Mouse (Mus musculus) myocyte (in vitro differentiated cells): Measurements from ENCODE around the gene Ldb2. TPM values are rescaled to one million over a fixed set of nuclear protein-coding genes. Genes with fewer than 3 reads are reported as not detected.

ENCODE experiments used
- H3K27me3 ChIP-seq: one replicate; pipeline ENCODE4 v1.6.1; 2011; ENCODE audit not compliant: control insufficient read depth, insufficient read depth, insufficient read length
- H3K36me3 ChIP-seq: one replicate; pipeline ENCODE4 v1.6.1; 2011; ENCODE audit not compliant: control insufficient read depth, insufficient read depth
- H3K4me2 ChIP-seq: one replicate; pipeline ENCODE4 v1.6.1; 2011; ENCODE audit warnings: low read depth, control low read depth
- H3K4me3 ChIP-seq: one replicate; pipeline ENCODE4 v1.5.1; 2011; ENCODE audit warnings: mild to moderate bottlenecking, control low read depth, moderate library complexity
- H3K79me2 ChIP-seq: one replicate; pipeline ENCODE4 v1.6.1; 2011; ENCODE audit not compliant: control insufficient read depth, insufficient read depth
- H3ac ChIP-seq: one replicate; pipeline ENCODE4 v1.6.1; 2011; ENCODE audit not compliant: control insufficient read depth, insufficient read length
- CEBPB ChIP-seq: IDR thresholded peaks from 2 replicates; pipeline ENCODE4 v1.6.1; 2011; ENCODE audit warnings: mild to moderate bottlenecking, moderate library complexity; ENCODE audit not compliant: poor library complexity, insufficient read depth, severe bottlenecking
- E2F4 ChIP-seq: IDR thresholded peaks from one replicate; pipeline ENCODE4 v1.6.1; 2011; ENCODE audit warnings: mild to moderate bottlenecking, control low read depth, moderate library complexity; ENCODE audit not compliant: insufficient read depth
- MAX ChIP-seq: IDR thresholded peaks from one replicate; pipeline ENCODE4 v1.6.1; 2011; ENCODE audit warnings: low read depth, mild to moderate bottlenecking, control low read depth
- MYOD1 ChIP-seq, 3 experiments: IDR thresholded peaks; one replicate each; pipeline ENCODE4 v1.6.1; 2011; ENCODE audit warnings: control low read depth in 2 of 3, low read depth in 2 of 3, mild to moderate bottlenecking in 2 of 3, moderate library complexity in 1 of 3; ENCODE audit not compliant: insufficient read length in 2 of 3, control insufficient read depth in 1 of 3
- MYOG ChIP-seq, 3 experiments: IDR thresholded peaks; one replicate each; pipeline ENCODE4 v1.6.1; 2011; ENCODE audit warnings: control low read depth in 2 of 3, low read depth in 2 of 3, mild to moderate bottlenecking in 2 of 3; ENCODE audit not compliant: insufficient read length in 2 of 3, control insufficient read depth in 1 of 3, insufficient read depth in 1 of 3
- POLR2A ChIP-seq: IDR thresholded peaks from one replicate; pipeline ENCODE4 v1.6.1; 2011; ENCODE audit warnings: low read depth, mild to moderate bottlenecking, control low read depth, moderate library complexity; ENCODE audit not compliant: insufficient read length
- POLR2AphosphoS2 ChIP-seq: IDR thresholded peaks from one replicate; pipeline ENCODE4 v1.6.1; 2011; ENCODE audit warnings: low read depth, control low read depth; ENCODE audit not compliant: insufficient read length
- REST ChIP-seq: IDR thresholded peaks from one replicate; pipeline ENCODE4 v1.6.1; 2011; ENCODE audit warnings: mild to moderate bottlenecking, control low read depth, moderate library complexity; ENCODE audit not compliant: insufficient read depth, insufficient read length
- SRF ChIP-seq: IDR thresholded peaks from one replicate; pipeline ENCODE4 v1.6.1; 2011; ENCODE audit warnings: low read depth; ENCODE audit not compliant: control insufficient read depth, insufficient read length
- TCF12 ChIP-seq: IDR thresholded peaks from one replicate; pipeline ENCODE4 v1.6.1; 2011; ENCODE audit warnings: mild to moderate bottlenecking, control low read depth; ENCODE audit not compliant: poor library complexity, insufficient read depth, severe bottlenecking
- TCF3 ChIP-seq: IDR thresholded peaks from one replicate; pipeline ENCODE4 v1.6.1; 2011; ENCODE audit warnings: low read depth, control low read depth; ENCODE audit not compliant: insufficient read length
- USF1 ChIP-seq: IDR thresholded peaks from one replicate; pipeline ENCODE4 v1.6.1; 2011; ENCODE audit warnings: low read depth, mild to moderate bottlenecking, control low read depth, moderate library complexity
- polyA plus RNA-seq: library from polyadenylated mRNA; unstranded; fragments of >200 nt; fragmentation: generic; extraction: Trizol; gene quantifications from one replicate; pipeline ENCODE4 v1.2.1, GENCODE M21; 2012; ENCODE audit warnings: missing spikeins

Ldb2 gene
- polyA plus RNA-seq, 1 experiment, result not detected

GRCm38 (mm10) chr5:44579899-44580459 lies 219.5 kb downstream of the Ldb2 start:
- Histone ChIP-seq H3K4me2 (no peak overlapping the region), H3K79me2 (no peaks in the 10 kb centered on the region), H3K4me3 (no peak overlapping the region), H3K36me3 (no peaks in the 10 kb centered on the region), H3ac (no peak overlapping the region), H3K27me3 (no peaks in the 10 kb centered on the region)
- TF ChIP-seq POLR2A (no peak), TCF12 (no peak), MYOD1 (IDR thresholded peaks at IDR 0.05; ENCODE audit: control insufficient read depth in 1 of 3, insufficient read length in 2 of 3, low read depth in 2 of 3) (no peak), SRF (no peak), POLR2AphosphoS2 (no peak), USF1 (no peak), MAX (no peak), CEBPB (no peak), MYOG (IDR thresholded peaks at IDR 0.05; ENCODE audit: control insufficient read depth in 1 of 3, insufficient read depth in 1 of 3, insufficient read length in 2 of 3, low read depth in 2 of 3) (no peak)

- Histone ChIP-seq H3K36me3 (no peaks in the 10 kb centered on the region), H3ac (no peak overlapping the region), H3K27me3 (no peaks in the 10 kb centered on the region), H3K4me3 (no peak overlapping the region), H3K4me2 (no peak overlapping the region), H3K79me2 (no peaks in the 10 kb centered on the region)
- no peak for TF ChIP-seq POLR2A
Observed at GRCm38 (mm10) chr5:44576682-44577349, 222.7 kb downstream of the Ldb2 start.

GRCm38 (mm10) chr5:44574681-44575080 lies 224.8 kb downstream of the Ldb2 start:
- no peak overlapping the region for H3K4me3 ChIP-seq
- H3K36me3 ChIP-seq, result no peaks in the 10 kb centered on the region
- H3K27me3 ChIP-seq, result no peaks in the 10 kb centered on the region
- no peak overlapping the region for H3K4me2 ChIP-seq
- H3ac ChIP-seq, result no peak overlapping the region
- no peaks in the 10 kb centered on the region for H3K79me2 ChIP-seq
- TF ChIP-seq MAX, result no peak
- no peak for TF ChIP-seq POLR2AphosphoS2
- TF ChIP-seq REST, result no peak
- TF ChIP-seq E2F4, result no peak
- no peak for TF ChIP-seq CEBPB

- no peak overlapping the region for H3K4me2 ChIP-seq
- no peaks in the 10 kb centered on the region for H3K36me3 ChIP-seq
- H3ac ChIP-seq, result no peak overlapping the region
- H3K27me3 ChIP-seq, result no peaks in the 10 kb centered on the region
- H3K4me3 ChIP-seq, result no peak overlapping the region
- H3K79me2 ChIP-seq, result no peaks in the 10 kb centered on the region
- TF ChIP-seq TCF12 (no peak), SRF (no peak), MAX (no peak), CEBPB (no peak), POLR2AphosphoS2 (no peak)
Observed at GRCm38 (mm10) chr5:44553765-44554352, 245.6 kb downstream of the Ldb2 start.

GRCm38 (mm10) chr5:44553155-44553554 lies 246.3 kb downstream of the Ldb2 start:
- no peak overlapping the region for H3K4me2 ChIP-seq
- TF ChIP-seq REST (no peak), USF1 (no peak), MYOD1 (IDR thresholded peaks at IDR 0.05; ENCODE audit: control insufficient read depth in 1 of 3, insufficient read length in 2 of 3, low read depth in 2 of 3) (no peak), TCF12 (no peak), TCF3 (no peak), CEBPB (no peak), SRF (no peak), MAX (no peak), MYOG (IDR thresholded peaks at IDR 0.05; ENCODE audit: control insufficient read depth in 1 of 3, insufficient read depth in 1 of 3, insufficient read length in 2 of 3, low read depth in 2 of 3) (no peak), POLR2A (no peak), POLR2AphosphoS2 (no peak), E2F4 (no peak)

More at GRCm38 (mm10) chr5:44553155-44553554, 246.3 kb downstream of the Ldb2 start:
- H3K27me3 ChIP-seq, result no peaks in the 10 kb centered on the region
- H3ac ChIP-seq, result no peak overlapping the region
- no peak overlapping the region for H3K4me3 ChIP-seq
- no peaks in the 10 kb centered on the region for H3K79me2 ChIP-seq
- no peaks in the 10 kb centered on the region for H3K36me3 ChIP-seq
